Mouse (Mus musculus): ENCODE data around the gene Sik3.
"Not testable (repeated sequence)": the region's sequence is repeated elsewhere in the genome, so short reads cannot be mapped to it uniquely, and the experiment has no call there.

Gene Sik3

DNA sequence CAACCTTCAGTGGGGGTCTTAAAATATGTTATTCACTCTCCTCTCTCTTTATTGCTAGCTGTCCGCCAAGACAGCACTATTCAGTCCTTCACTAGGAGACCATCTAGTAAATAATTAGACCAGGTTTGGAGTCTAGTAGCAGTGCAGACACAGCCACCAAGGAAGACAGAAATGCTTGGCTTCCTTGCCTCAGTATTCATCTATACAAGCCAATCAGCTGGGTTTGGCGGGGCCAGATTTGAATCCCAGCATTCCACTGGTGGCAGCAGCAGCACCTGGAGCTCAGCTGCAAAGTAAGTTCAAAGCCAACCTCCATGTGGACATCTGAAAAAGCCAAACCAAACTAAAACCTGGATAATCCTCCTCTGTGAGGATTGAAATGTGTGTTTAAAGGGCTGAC lies 47.6 kb downstream of the Sik3 start:
- DNase-seq, result no peak

DNA sequence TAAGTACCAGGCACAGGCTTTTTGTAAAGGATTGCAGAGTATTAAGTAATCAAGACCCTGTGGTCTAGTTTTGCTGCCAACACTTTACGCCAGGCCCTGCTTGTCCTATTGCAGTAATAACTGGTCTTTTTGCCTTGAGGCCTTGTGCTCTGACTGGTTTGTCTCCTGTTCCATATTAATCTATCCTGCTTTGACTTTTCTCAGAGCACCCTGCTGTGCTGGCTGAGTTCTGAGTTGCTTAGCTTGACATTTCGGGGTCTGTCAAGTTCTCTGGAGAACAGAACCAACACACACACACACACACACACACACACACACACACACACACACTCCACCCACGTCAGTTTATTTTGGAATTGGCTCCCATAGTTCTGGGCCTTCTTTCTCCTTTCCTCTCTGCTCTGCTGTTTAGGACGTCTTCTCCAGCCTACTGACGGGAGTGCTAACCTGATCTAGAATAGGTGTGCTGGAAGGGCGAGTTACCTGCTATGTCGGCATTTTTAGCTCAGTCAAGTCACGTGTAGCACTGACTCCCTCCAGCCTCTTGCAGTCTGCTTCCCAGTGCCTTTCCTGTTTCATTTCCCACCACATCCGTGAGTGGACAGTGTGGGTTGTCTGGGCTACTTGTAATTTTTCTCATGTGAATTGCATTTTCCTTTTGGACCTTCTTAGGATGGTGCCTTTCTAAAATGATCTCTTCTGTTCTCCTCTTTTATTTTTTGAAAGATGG lies 49.2 kb downstream of the Sik3 start:
- peak; percentile 16 to 39 for DNase-seq

DNA sequence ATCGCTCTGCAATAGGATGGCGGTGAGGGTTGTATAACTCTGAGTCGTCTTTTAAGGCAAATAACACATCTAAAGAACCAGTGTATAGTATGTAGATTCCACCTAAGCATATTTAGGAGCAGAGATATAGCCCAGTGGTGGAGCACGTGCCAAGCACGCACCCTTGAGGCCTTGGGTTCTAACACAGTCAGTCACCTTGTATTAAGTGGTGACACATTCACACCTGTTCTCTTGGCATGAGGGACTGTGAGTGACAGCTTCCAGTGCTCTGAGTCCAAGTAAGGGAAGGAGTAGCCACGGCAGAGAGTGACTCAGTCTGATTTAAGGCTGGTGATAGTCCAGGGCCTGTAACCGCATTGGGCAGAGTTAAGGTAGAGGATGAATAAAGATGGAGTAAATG lies 51.7 kb downstream of the Sik3 start:
- no peak for DNase-seq

DNA sequence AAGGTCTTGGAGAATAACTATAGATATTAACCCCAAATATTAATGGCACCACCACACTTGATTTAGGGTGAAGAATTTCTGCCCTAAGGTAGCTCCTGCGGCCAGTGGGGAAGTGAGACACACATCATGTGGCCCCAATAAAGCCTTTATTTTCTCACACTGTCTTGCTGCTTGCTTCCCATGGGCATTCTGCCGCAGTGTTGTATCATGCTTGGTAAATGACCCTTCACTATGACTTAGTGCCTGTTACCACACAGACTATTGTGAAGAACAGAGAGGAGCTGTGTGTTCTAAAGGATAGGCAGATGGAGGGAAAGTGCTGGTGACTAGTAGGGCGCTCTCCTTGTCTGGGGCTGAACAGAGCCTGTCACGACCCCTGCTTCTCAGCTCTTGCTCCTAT lies 54.1 kb downstream of the Sik3 start:
- DNase-seq, result no peak

DNA sequence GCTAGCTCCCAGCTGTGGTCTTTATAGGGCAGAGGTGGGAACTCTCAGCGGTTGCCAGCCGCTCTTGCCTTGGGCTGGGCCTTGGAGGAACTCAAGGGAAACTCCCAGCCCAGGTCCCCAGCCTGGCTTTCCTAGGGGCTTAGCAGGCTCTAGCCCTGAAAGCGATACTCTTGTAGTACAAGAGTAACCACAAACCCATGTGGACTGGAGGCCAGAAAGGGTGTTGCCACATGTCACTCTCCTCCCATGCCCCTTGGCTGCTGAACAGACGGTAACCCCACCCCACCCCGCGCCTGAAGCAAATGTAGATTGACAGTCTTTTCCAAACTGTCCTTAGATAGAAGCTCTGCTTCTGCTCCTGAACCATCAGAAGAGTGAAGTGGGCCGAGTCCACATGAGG lies 55.1 kb downstream of the Sik3 start:
- peak; percentile 34 to 38 for DNase-seq

DNA sequence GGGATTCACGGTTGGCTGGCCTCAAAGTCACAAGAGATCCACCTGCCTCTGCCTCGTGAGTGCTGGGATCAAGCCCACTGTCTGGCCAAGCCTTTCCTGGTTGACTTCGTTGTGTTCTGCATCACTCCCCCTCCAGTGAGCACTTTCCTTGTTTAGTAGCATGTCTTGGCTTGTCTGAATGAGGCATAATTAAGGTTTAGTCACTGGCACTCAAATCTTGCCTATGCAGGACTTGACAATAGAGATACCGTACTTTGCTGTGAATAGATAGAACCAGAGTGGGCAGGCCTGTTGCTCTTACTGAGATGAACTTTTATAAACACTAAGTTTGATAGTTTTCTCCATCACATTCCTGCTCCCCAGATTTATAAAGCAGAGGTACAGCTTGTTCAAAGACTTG lies 56.4 kb downstream of the Sik3 start:
- DNase-seq, result no peak

DNA sequence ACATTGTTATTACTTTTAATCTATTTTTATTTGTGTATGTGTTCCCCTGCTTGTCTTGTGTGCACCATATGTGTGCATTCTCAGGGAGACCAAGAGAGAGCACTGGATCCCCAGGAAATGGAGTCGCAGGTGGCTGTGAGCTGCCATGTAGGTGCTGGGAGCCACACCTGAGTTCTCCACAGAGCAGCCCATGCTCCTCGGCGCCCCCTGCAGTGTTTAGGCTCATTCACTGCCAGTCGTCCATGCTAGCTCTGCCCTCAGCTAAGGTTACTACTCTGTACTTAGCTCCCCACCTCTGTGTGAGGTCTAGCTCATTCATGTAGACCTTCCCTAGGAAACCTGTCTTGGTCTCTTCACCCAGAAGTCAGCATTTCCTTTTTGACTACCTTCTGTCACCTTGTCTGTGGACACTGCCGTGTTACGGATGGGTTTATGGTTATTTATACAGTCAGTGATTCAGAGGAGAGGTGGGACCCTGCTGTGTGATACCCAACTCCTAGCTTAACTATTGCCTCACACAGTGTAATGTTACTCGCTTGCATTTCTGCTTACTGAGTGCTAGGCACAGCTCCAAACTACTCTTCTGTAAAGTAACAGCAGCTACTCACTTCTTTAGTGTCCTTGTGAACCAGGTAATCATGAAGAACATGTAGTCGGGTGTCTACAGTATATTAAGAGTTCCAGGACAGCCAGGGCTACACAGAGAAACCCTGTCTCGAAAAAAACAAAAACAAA lies 59.6 kb downstream of the Sik3 start:
- no peak for DNase-seq

DNA sequence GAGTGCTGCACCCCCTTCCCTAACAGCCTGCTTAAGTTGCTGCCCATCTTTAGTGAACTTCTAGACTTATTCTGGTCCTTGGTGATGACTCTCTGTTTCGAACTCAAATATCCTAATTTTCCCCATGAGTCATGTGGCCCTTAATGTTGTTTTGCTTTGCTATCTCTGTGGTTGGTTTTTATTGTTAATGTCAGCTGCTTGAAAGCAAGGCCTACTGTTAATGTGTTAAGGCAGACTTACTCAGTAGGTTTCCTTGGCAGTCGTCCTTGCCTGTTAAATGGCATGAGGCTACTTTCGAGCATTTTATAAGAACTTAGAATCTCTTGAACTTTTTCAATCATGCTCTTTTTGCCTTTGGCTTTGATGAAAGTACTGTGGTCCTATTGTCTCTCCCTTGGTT lies 60.8 kb downstream of the Sik3 start:
- DNase-seq, result no peak

DNA sequence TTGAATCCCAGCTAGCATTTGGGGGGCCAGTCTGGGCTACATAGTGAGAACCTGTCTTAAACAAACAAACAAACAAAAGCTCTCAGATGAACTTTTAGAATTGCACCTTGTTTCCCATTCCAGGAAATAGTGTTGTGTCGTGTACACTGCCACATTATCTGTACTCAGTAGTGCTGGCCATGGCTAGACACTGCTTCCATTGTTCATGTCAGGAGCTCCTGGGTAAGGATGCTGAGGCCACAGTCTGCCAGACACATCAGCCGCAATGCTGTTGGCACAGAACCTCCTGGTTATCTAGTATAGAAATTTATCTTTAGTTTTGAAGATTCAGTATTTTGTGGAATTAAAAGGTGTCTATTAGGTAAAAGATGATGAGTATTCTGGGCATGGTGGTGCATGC lies 63.0 kb downstream of the Sik3 start:
- no peak for DNase-seq

DNA sequence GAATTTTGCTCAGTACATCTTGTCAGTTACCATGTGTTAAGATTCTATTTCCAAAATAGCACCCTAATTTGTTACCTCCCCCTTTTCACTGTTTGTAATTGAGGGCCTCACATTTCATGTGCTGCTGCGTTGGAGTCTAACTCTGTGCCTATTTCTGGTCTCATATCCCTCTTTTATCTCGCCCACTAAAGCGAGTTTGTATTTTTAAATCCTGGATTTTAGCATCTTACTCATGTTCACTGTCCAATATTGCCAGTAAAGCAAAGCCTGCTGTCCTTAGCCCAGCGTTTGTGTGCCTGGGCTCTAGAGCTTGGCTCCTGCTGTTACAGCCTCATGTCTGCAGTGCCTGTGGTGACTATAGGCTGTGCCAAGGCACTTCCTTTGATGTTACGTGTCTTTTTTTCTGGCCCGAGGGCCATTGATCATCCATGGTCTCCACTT lies 69.8 kb downstream of the Sik3 start:
- no peak for DNase-seq

DNA sequence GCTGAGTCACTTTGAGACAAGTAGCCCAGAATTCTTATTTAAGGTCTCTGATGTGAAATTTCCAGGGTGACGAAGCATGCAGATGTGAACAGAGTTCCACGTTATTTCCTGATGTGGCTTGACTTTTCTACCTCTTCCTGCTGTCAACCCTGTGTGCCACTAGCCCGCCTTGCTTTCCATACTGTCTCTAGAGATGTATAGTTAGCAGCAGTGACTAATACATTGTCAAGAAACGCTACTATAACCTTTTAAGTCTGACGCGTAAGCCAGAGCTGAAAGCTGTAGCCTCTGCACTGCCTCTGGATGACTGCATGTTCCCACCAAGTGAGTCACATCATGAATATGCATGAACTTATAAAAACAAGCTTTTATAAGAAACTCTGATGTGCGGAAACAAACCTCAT lies 70.9 kb downstream of the Sik3 start:
- DNase-seq, result no peak

DNA sequence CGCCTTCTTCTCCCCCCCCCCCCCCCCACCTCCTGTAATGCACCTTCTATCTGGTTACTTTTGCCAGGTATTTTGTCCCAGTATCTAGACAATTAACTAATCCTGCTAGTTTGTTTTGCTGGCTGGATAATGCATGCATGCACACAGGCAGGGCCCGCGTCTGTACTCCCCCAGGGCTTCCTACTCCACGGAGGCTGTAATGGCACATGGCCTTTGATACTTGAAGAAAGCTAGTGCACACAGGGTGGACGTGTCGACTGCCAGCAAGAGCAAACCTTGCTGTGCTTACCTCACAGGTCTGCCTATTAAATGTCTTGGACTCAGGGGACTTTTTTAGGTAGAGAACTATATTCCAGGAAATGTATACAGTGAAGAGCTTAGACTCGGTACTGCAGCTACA lies 73.3 kb downstream of the Sik3 start:
- DNase-seq, result no peak

DNA sequence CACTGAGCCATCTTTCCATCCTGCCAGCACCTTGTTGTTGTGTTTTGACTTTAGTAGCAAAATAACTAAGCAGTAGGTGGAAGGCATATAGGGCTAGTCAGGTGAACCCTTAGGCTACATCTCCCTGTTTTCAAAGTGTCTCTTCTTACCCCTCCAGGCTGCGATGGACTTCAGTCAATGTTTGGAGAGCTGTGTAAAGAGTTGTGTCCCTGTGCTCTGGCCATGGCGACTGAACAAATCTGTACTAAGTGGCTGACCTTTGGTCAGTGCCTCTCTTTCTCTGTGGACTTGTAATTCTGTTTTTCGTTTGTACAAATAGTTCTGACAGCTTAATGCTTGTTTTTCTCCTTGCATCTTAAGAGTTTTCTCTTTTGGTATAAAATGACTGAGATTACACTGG lies 74.2 kb downstream of the Sik3 start:
- no peak for DNase-seq

DNA sequence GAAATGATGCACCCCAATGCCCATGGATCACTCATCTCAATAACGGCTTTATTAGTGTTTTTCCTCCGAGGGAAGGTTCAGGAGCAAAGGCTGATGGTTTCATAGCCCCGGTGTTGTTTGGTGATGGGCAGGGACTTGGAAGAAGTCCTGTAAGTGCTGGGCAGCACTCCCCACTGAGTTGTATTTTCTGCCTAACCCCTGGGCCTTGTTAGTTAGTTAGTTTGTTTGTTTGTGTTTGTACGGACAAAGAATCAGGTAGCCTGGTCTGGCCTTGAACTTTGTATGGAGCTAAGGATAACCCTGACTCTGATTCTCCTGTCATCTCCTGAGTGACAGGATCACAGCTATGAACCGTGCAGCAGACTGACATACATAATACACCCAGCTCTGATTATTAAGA lies 74.8 kb downstream of the Sik3 start:
- no peak for DNase-seq

DNA sequence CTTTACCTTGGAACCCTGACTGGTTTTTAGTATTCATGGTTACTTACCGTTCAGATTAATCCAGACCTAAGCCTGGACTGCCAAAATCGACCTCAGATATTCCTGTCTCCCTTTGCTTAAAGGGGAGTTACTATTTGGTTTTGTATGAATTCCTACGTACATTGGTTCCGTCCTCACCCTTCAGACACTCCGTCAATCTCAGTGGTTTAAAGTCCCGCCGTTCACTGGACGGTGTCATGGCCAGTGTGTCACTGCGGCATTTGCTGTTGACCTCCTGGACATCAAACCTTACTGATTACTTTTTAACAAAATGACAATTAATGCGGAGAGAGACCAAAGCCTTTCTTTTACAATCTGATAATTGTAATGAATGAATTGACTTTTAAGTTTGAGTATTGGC lies 76.1 kb downstream of the Sik3 start:
- DNase-seq, result no peak

DNA sequence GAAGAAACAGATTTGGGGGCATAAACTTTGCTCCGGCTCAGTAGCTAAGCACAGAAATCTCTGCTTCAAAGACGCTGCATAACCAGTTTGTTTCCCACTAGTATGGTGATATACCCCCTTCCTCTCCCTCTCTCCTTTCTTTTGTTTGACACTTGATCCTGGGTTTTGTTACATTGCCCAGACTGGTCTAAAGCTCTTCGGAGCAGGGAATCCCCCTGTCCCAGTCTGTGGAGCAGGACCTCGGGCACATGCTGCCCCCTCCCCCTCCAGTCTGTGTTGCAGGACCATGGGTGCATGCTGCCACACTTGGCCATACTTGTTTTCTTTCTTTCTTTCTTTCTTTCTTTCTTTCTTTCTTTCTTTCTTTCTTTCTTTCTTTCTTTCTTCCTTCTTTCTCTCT lies 77.4 kb downstream of the Sik3 start:
- no peak for DNase-seq

DNA sequence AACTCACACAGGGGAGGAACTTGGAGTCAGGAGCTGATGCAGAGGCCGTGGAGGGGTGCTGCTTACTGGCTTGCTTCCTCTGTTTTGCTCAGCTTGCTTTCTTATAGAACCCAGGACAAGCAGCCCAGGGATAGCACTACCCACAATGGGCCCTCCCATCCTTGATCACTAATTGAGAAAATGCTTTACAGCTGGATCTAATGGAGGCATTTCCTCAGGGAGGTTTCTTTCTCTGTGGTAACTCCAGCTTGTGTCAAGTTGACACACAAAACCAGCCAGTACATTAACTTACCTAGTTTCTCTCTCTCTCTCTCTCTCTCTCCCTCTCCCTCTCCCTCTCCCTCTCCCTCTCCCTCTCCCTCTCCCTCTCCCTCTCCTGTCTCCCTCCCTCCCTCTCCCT lies 78.5 kb downstream of the Sik3 start:
- not testable (repeated sequence) for DNase-seq

DNA sequence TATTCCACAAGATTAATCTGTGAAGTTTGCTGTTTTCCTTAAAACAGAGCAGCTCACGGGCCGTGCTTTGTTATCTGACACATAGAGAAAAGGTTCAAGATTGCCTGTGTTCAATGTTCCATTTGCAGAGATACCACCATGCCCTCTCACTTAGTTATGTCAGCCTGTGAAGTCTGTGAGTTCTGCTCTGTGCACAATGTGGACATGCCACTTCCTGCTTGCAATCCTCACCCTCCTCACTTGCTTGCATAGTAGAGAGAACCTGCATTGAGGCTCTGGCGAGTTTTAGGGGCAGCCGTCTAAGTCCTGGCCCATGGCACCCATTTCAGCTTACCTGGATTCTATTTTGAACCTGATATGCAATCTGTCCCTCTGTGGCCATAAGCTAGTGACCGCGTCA lies 80.0 kb downstream of the Sik3 start:
- no peak for DNase-seq

DNA sequence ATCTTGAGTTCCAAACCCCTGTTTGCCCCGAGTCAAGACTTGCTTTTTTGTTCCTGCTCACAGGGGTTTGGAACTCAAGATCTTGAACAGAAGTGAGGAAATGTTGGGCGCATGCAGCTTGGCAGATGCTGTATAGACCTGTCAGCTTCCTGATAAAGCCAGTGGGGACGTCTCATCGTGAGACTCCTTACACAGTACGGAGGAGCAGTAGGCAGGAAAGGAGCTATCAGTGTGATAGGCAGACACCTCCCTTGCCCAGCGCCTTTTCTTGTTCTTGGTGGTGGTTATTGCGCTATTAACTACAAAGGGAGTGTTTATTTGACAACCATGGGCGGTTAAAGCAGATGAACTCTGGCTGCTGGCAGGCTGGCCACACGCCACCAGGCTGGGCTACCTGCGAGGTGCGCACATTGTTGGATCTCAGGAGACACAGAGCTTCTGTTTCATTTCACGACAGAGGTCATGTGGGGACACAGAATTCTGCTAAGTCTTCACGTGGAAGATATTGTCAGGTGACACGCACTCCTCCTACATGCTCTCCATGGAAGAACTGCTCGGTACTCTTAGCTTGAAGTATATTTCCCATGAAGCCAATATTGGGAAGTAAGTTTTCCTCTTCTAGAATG lies 85.9 kb downstream of the Sik3 start:
- no peak for DNase-seq

DNA sequence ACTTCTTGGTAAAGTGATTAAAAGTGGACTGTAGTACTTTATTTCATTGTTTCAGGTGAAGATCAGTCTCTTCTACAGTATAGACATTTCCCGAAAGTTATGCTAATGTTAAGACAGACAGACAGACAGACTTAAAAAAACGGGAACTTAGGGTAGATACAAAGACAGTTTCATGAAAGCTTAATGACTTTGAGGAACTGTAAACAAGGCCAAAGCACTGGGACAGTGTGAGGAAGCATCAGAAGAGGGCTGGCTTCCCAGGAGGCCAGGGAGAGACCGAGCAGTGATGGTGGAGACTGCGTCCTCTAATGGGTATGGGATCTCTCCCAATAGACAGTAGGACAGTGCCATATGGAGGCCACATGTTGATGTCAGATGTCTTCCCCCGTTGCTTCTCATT lies 86.5 kb downstream of the Sik3 start:
- no peak for DNase-seq

DNA sequence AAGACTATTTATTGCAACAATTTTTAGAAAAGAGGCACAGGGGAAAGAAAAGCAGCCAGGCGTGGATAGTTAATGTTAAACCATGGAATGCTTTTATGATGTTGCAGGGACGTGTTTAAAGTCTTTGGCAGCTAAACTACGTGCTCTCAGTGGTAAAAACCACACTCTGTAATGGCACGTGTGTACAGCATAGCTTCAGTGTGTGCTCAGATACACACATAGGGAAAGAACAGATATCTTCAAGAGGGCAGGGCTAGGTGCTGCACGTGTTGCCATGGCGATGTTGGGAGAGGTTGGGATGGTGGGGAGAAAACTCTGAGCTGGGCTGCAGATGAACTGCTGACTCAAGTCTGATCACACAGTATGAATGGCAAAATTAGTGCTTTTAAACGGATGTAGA lies 90.5 kb downstream of the Sik3 start:
- no peak for DNase-seq

DNA sequence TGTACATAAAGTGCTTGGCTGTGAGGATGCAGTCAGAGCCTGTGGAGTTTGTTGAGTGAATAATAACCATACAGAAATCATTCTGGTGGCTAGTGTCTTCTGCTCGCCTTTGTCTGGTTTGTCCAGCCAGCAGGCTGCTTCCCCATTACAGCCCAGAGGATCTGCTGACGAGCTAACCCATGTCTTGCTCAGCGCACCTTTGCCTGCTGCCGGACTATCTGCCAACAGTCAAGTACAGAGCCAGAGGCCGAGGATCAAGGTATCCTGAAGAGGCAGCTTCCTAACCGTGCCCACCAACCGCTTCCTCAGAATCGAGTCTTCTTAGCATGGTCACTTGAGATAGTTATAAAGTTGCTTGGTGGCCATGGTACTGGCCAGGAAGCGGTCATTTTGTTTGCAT lies 93.5 kb downstream of the Sik3 start:
- DNase-seq, result no peak

DNA sequence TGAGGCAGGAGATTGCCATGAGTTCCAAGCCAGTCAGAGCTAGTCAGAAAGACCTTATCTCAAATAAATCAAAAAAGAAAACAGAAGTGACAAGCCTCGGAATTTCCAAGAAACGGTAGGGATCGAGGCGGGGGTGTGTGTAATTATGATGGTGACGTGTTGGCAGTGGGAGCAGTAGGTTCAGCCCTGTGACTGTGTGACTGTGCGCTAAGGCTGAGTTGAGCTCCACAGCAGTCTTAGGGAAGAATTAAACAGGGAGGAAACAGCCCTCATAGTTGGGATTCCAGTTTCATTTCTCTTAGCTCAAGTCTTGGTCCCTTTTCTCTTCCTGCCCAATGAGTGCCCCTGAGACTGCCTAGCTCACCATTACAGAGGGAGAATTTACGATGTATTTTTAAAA lies 98.0 kb downstream of the Sik3 start:
- DNase-seq, result peak; percentile 46 to 52

DNA sequence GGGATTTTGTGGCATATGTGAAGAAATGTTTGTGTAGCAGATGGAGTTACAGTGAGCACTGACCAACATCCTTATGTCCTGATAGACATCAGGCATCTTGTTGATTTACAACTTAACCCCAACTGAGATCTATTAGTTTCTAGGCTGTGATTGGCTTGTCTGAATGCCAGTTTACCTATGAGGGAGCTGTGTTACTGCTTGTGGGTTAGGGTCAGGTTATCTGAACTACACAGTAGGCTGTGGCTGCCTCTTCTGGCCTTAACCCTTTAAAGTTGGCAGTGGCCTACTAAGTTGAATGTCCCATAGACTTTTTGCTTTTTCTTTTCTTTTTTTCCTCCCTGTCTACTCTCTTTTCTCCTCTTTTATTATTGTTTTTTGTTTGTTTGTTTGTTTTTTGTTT lies 98.7 kb downstream of the Sik3 start:
- DNase-seq, result no peak
